Mouse (Mus musculus): Measurements from ENCODE around the gene Pard3b. TPM values are rescaled to one million over a fixed set of nuclear protein-coding genes. Genes with fewer than 3 reads are reported as not detected.

The Pard3b gene
- polyA plus RNA-seq, 1 experiment, result 3.4 TPM

DNA sequence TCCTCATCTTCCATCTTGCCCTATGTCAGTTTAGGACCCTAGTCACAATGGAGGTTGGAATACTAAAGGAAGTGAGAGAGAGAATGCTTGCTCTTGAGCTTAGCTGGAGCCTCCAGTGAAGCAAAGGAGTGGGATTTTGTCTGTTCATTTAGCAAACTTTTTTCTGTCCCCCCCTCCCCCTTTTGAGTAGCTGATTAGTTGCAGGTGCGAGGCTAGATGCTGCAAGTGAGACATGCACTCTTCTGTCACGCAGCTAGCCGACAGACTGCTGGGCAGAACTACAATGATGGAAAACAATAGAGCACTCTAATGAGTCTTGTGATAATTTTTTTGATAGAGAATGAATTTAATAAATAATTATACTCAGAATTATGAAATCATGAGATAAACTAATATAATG, 49.7 kb downstream of the Pard3b start:
- Histone ChIP-seq H3K4me3 (ENCODE audit: insufficient read depth, low read depth, low read length) (no peak overlapping the region), H3K27ac (ENCODE audit: insufficient read depth, low read depth, low read length) (no peak overlapping the region), H3K36me3 (ENCODE audit: control insufficient read depth, insufficient read depth, low read length) (no peaks in the 10 kb centered on the region), H3K4me1 (ENCODE audit: control insufficient read depth, insufficient read depth, low read length) (no peaks in the 10 kb centered on the region), H3K27me3 (replicated peaks; ENCODE audit: control insufficient read depth, insufficient read depth, low read length) (no peaks in the 10 kb centered on the region)
- no peak for DNase-seq
- 89% methylated on average over 3 of the region's 3 CpGs for WGBS
- no peak for TF ChIP-seq POLR2A (IDR thresholded peaks at IDR 0.05; ENCODE audit: low read depth, low read length)
- TF ChIP-seq CTCF (conservative IDR thresholded peaks at IDR 0.05; ENCODE audit: insufficient read depth, insufficient read length, low read depth, low read length), result no peak

DNA sequence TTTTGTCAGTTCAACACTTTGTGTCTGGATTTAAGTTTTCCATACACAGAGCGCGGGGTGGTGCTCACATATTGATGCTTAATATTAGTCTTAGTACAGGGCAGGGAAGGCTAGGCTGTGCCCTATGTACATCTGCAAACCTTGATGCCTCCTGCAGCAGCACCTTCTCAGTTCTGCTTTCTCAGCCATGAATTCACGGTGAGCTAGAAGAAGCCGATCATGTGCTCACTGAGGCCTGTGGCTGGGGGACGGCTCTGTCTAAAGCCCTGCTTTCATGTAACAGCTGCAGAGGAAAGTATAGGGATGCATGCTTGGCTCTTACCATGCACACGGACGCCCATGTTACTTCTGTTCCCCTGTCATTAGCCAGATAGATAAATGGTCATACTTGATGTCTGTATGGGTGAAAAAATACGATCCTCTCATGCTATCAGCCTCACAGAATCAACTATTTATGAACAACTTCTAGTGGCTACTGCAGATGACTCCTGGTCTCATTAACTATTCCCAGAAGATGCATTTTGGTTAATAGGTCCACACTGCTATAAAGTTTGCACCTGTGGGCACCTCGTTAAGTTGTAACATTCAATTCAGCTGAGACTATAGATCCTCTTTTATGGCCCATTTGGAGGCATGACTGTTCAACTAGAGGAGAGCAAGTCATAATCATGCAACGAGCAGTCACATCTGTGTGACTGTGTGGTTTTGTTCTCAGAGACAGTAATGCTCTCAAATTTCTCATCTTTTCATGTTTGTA, 60.0 kb downstream of the Pard3b start:
- no peak overlapping the region for H3K4me3 ChIP-seq (ENCODE audit: insufficient read depth, low read depth, low read length)
- TF ChIP-seq POLR2A (IDR thresholded peaks at IDR 0.05; ENCODE audit: low read depth, low read length), result no peak
- no peak for TF ChIP-seq CTCF (conservative IDR thresholded peaks at IDR 0.05; ENCODE audit: insufficient read depth, insufficient read length, low read depth, low read length)
- 0 out of 2 replicates have a peak, but pooled peaks cover 3% of the 10 kb centered on the region for H3K4me1 ChIP-seq (ENCODE audit: control insufficient read depth, insufficient read depth, low read length)
- H3K27me3 ChIP-seq (replicated peaks; ENCODE audit: control insufficient read depth, insufficient read depth, low read length), result no peaks in the 10 kb centered on the region
- no peaks in the 10 kb centered on the region for H3K36me3 ChIP-seq (ENCODE audit: control insufficient read depth, insufficient read depth, low read length)
- 79% methylated on average over 10 of the region's 10 CpGs for WGBS
- H3K27ac ChIP-seq (ENCODE audit: insufficient read depth, low read depth, low read length), result no peak overlapping the region
- DNase-seq, result no peak

DNA sequence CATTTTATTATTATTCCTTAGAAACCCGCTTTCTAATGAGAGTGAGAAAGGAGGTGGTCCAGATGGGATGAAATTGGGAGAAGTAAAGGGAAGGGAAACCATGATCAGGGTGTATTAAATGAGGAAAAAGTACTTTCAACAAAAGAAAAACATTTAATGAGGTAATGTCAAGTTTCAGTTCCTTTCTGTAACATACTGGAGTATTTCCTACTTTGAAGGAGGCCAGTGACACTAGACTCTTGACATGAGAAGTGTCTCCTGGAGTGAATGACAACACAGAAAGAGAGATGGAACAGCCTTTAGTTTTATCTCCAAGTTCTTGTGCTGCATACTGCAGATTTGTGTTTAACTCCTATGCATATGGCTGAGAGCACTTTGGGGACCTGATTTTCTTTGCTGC, 71.2 kb downstream of the Pard3b start:
- Histone ChIP-seq H3K27ac (ENCODE audit: insufficient read depth, low read depth, low read length) (no peak overlapping the region), H3K4me3 (ENCODE audit: insufficient read depth, low read depth, low read length) (no peak overlapping the region), H3K4me1 (ENCODE audit: control insufficient read depth, insufficient read depth, low read length) (0 out of 2 replicates have a peak, but pooled peaks cover 2% of the 10 kb centered on the region), H3K27me3 (replicated peaks; ENCODE audit: control insufficient read depth, insufficient read depth, low read length) (no peaks in the 10 kb centered on the region), H3K36me3 (ENCODE audit: control insufficient read depth, insufficient read depth, low read length) (no peaks in the 10 kb centered on the region)
- no peak for DNase-seq
- TF ChIP-seq POLR2A (IDR thresholded peaks at IDR 0.05; ENCODE audit: low read depth, low read length) (no peak), CTCF (conservative IDR thresholded peaks at IDR 0.05; ENCODE audit: insufficient read depth, insufficient read length, low read depth, low read length) (no peak)
- WGBS, result 98% methylated on average over 1 of the region's 1 CpGs

DNA sequence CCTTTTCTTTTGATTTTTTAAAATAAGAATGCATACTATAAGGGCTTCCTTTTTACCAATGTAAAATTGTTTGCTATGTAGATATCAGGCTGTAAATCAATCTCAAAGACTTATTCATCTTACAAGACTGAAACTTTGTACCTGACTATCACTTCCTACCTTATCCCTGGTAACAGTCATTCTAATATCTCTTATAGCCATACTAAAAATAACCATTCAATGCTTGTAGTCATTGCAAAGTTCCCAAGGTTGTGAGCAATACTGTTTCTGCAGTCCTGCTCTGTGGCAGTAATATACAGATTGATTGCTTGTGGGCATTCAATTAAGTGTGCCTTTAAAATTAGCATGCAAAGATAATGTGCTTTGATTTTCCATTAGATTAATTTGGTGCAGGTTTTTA, 72.9 kb downstream of the Pard3b start:
- peaks cover 4% of the 10 kb centered on the region; the same call in 1 of the 2 replicates for H3K4me1 ChIP-seq (ENCODE audit: control insufficient read depth, insufficient read depth, low read length)
- no peak overlapping the region for H3K4me3 ChIP-seq (ENCODE audit: insufficient read depth, low read depth, low read length)
- no peaks in the 10 kb centered on the region for H3K27me3 ChIP-seq (replicated peaks; ENCODE audit: control insufficient read depth, insufficient read depth, low read length)
- DNase-seq, result no peak
- TF ChIP-seq POLR2A (IDR thresholded peaks at IDR 0.05; ENCODE audit: low read depth, low read length), result no peak
- TF ChIP-seq CTCF (conservative IDR thresholded peaks at IDR 0.05; ENCODE audit: insufficient read depth, insufficient read length, low read depth, low read length), result no peak
- H3K27ac ChIP-seq (ENCODE audit: insufficient read depth, low read depth, low read length), result no peak overlapping the region
- no peaks in the 10 kb centered on the region for H3K36me3 ChIP-seq (ENCODE audit: control insufficient read depth, insufficient read depth, low read length)

DNA sequence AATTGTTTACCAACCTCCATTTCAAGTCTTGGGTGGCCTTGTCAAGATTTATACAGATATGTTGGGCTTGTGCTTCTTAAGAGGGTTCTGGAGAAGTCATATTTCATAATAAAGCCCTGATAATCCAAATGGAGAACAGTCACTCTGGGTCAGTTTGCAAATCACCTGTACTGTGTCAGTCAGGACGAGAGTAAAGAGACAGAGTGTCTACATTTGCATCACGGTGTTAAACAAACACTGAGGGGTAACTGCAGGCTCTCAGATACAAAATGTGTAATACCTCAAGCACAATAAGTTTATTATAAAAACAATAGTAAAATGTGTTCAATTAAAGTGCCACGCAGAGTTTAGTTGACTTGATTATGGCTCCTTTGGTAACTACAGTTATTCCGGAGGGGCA, 91.0 kb downstream of the Pard3b start:
- Histone ChIP-seq H3K27ac (ENCODE audit: insufficient read depth, low read depth, low read length) (no peak overlapping the region), H3K4me1 (ENCODE audit: control insufficient read depth, insufficient read depth, low read length) (no peaks in the 10 kb centered on the region), H3K4me3 (ENCODE audit: insufficient read depth, low read depth, low read length) (no peak overlapping the region), H3K27me3 (replicated peaks; ENCODE audit: control insufficient read depth, insufficient read depth, low read length) (no peaks in the 10 kb centered on the region), H3K36me3 (ENCODE audit: control insufficient read depth, insufficient read depth, low read length) (no peaks in the 10 kb centered on the region)
- no peak for TF ChIP-seq POLR2A (IDR thresholded peaks at IDR 0.05; ENCODE audit: low read depth, low read length)
- DNase-seq, result no peak
- 75% methylated on average over 4 of the region's 4 CpGs for WGBS

DNA sequence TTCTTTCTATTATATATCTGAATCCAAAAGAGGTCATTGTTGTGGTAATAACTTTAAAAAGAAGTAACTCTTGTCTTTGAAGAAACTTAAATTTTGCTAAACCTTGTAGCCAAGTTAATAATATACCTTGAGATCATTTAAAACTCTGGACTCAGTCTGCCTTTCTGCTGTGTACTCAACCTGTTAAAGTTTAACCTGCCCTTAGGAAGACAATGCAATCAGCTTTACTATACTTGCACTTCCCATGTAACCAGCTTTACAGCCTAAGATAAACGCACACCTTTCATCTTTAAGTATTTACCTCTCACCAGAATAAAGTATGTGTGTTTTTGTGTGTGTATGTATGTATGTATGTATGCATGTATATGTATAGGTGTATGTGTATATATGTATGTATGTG, 97.9 kb downstream of the Pard3b start:
- no peaks in the 10 kb centered on the region for H3K27me3 ChIP-seq (replicated peaks; ENCODE audit: control insufficient read depth, insufficient read depth, low read length)
- H3K4me1 ChIP-seq (ENCODE audit: control insufficient read depth, insufficient read depth, low read length), result no peaks in the 10 kb centered on the region; the same call in 1 of the 2 replicates
- 37% methylated on average over 1 of the region's 1 CpGs for WGBS
- DNase-seq, result peak; percentile 28
- TF ChIP-seq CTCF (conservative IDR thresholded peaks at IDR 0.05; ENCODE audit: insufficient read depth, insufficient read length, low read depth, low read length) (no peak), POLR2A (IDR thresholded peaks at IDR 0.05; ENCODE audit: low read depth, low read length) (no peak)
- H3K36me3 ChIP-seq (ENCODE audit: control insufficient read depth, insufficient read depth, low read length), result no peaks in the 10 kb centered on the region
- H3K27ac ChIP-seq (ENCODE audit: insufficient read depth, low read depth, low read length), result no peak overlapping the region
- H3K4me3 ChIP-seq (ENCODE audit: insufficient read depth, low read depth, low read length), result no peak overlapping the region

DNA sequence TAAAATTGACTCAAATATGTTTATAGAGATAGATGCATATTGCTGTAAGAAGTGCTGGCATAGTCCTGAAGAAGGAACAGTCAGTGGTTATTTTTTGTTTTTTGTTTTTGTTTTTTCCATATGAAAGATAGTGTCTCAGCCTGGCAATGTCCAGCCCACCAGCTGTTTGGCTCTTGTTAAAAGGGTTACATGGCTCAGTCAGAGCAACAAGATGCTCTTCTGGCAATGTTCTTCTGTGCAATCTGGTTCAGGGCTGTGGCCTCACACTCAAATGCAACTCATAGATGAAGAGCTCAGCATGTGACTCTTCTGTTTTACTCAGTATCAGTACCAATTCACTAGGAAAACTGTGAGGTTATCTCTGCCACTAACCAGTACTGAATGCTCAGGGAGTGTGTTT, 104.2 kb downstream of the Pard3b start:
- DNase-seq, result no peak
- no peak for TF ChIP-seq CTCF (conservative IDR thresholded peaks at IDR 0.05; ENCODE audit: insufficient read depth, insufficient read length, low read depth, low read length)
- no peak for TF ChIP-seq POLR2A (IDR thresholded peaks at IDR 0.05; ENCODE audit: low read depth, low read length)
- Histone ChIP-seq H3K36me3 (ENCODE audit: control insufficient read depth, insufficient read depth, low read length) (no peaks in the 10 kb centered on the region), H3K27ac (ENCODE audit: insufficient read depth, low read depth, low read length) (no peak overlapping the region), H3K4me3 (ENCODE audit: insufficient read depth, low read depth, low read length) (no peak overlapping the region), H3K4me1 (ENCODE audit: control insufficient read depth, insufficient read depth, low read length) (no peaks in the 10 kb centered on the region), H3K27me3 (replicated peaks; ENCODE audit: control insufficient read depth, insufficient read depth, low read length) (no peaks in the 10 kb centered on the region)

Data from kidney, adult 2 months (tissue).